Mouse (Mus musculus) frontal cortex, postnatal 36 days (tissue): ENCODE measurements around the gene Gm8356.
"Not testable (repeated sequence)": the region's sequence is repeated elsewhere in the genome, so short reads cannot be mapped to it uniquely, and the experiment has no call there.

Experiments
- DNase-seq, 2 experiments: peaks; one replicate each; pipeline ENCODE4 v3.0.0; 2022; ENCODE audit warnings: low spot score in 2 of 2

The Gm8356 gene

DNA sequence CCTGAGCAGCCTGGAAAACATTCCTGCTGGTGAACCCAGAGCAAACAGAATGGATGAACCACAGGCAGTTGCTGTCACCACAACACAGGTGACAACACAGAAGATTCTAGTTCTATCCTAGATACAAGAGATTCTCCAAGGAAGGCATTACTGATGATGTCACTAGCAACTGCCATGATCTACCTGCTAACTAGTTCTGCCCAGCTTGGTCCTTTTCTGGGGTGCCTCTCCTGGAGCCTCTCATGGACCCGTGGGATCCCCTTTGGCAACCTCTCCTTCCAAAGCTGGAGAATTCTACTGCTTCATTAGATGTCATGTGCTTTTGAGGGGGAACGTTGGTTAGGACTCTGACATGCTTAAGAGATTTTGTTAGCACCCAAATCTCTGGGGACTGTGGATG, at the start of gene Gm8356:
TSS of gene Gm8356 (minus strand) at position 101 of the 400 bp plus-strand sequence.
- not testable (repeated sequence) for DNase-seq

DNA sequence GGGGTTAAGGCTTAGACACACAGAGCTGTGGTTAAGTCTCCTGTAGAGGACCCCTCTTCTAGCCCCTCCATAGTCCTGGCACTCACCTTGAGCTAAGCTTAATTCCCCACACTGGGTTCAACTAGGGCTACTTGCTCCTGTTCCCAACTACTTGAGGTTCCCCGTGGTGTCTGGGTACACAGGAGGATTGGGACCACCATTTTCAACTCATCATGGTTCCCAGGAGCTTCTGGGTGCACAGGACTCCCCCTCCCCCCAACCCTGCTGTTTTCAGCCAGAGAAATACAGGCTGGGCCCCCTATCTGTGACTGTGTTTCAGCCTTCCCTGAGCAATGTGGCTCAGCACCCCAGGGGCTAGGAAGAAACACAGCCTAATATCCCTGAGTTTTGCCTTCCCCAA, 50.8 kb downstream of the Gm8356 start:
- DNase-seq, result not testable (repeated sequence)

DNA sequence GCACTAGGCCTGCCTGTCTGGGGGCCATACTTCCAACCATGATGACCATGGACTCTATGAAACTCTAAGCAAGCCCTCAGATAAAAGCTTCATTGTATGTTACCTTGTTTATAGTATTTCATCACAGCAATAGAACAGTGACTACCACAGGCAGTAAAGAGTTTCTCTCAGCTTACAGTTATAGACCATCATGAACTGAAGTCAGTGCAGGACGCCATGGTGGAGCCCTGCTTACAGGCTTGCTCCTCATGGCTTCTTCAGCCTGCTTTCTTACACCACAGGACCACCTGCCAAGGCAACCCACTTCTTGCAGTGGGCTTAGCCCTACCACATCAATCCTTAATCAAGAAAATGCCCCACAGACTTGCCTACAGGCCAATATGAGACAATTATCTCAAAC, 51.5 kb downstream of the Gm8356 start:
- DNase-seq, result not testable (repeated sequence)

- not testable (repeated sequence) for DNase-seq
These were observed 55.0 kb downstream of the Gm8356 start for GRCm38 (mm10) chr14:6482126-6482525.
